Mouse (Mus musculus) kidney, postnatal 0 days (tissue): ENCODE results near the gene Ndufv3. TPM values are rescaled to one million over a fixed set of nuclear protein-coding genes. Genes with fewer than 3 reads are reported as not detected.

ENCODE experiments used
- ATAC-seq: fragments of 200-750 bp; cut with Nextera tagmentation; replicated peaks from 2 replicates; pipeline ENCODE4 v1.8.0; 2017; ENCODE audit warnings: low read depth, moderate number of reproducible peaks, moderate TSS enrichment, moderate library complexity; ENCODE audit not compliant: low FRiP score
- DNase-seq: peaks from one replicate; pipeline ENCODE4 v3.0.0-alpha.2; 2016; ENCODE audit warnings: low spot score
- H3K27ac ChIP-seq: fragments of 300-500 bp; sonication (generic); 2 replicates; pipeline ENCODE4 v1.5.1; 2014; ENCODE audit warnings: mild to moderate bottlenecking
- H3K27me3 ChIP-seq: fragments of 300-500 bp; sonication (generic); 2 replicates; pipeline ENCODE4 v1.6.1; 2014; ENCODE audit warnings: low read length, mixed read lengths; ENCODE audit not compliant: insufficient read depth
- H3K36me3 ChIP-seq: fragments of 300-500 bp; sonication (generic); 2 replicates; pipeline ENCODE4 v1.6.1; 2014; ENCODE audit warnings: low read length, mixed read lengths; ENCODE audit not compliant: insufficient read depth
- H3K4me1 ChIP-seq: fragments of 300-500 bp; sonication (generic); replicated peaks from 2 replicates; pipeline ENCODE4 v1.6.1; 2014; ENCODE audit warnings: antibody characterized with exemption, low read length, mixed read lengths; ENCODE audit not compliant: insufficient read depth
- H3K4me2 ChIP-seq: fragments of 300-500 bp; sonication (generic); 2 replicates; pipeline ENCODE4 v1.6.1; 2014; ENCODE audit warnings: mild to moderate bottlenecking, low read length, moderate library complexity, mixed read lengths
- H3K4me3 ChIP-seq: fragments of 300-500 bp; sonication (generic); replicated peaks from 2 replicates; pipeline ENCODE4 v1.5.1; 2014; ENCODE audit warnings: low read depth, low read length
- H3K9ac ChIP-seq: fragments of 300-500 bp; sonication (generic); 2 replicates; pipeline ENCODE4 v1.6.1; 2014; ENCODE audit warnings: low read depth, low read length
- H3K9me3 ChIP-seq: fragments of 300-500 bp; sonication (generic); replicated peaks from 2 replicates; pipeline ENCODE4 v1.6.1; 2016; ENCODE audit warnings: low read length, inconsistent platforms, mixed read lengths
- CTCF ChIP-seq: IDR thresholded peaks from 2 replicates; pipeline ENCODE4 v1.5.1; 2016; ENCODE audit warnings: antibody characterized with exemption, low read depth, mild to moderate bottlenecking, moderate library complexity
- WGBS: fragments of 180-500 bp; shearing (Covaris S2); extraction: QIAGEN DNeasy Blood & Tissue Kit; methylation state at CpG from one replicate; pipeline ENCODE4 v1.1.7; 2014; 5-methylcytosine and 5-hydroxymethylcytosine counted together
- polyA plus RNA-seq: library from polyadenylated mRNA; unstranded; fragments of >200 nt; fragmentation: Nextera tagmentation; extraction: Ambion mirVana; gene quantifications from 2 replicates; pipeline ENCODE4 v1.2.1, GENCODE M21; 2015

Gene Ndufv3
- polyA plus RNA-seq, 1 experiment from 2014 or later, result 364 TPM

- H3K9ac ChIP-seq, result no peak overlapping the region
- peak; percentile 55 for TF ChIP-seq CTCF
- H3K4me3 ChIP-seq, result no peak overlapping the region
- DNase-seq, result no peak
- WGBS, result 60% methylated on average over 3 of the region's 3 CpGs
- no peaks in the 10 kb centered on the region for H3K9me3 ChIP-seq
- no peak overlapping the region for H3K27ac ChIP-seq
- H3K4me1 ChIP-seq, result peaks cover 14% of the 10 kb centered on the region; the same call in 1 of the 2 replicates
- no peak overlapping the region for H3K4me2 ChIP-seq
- ATAC-seq, result no peak
- H3K27me3 ChIP-seq, result no peaks in the 10 kb centered on the region
- H3K36me3 ChIP-seq, result peaks cover 71% of the 10 kb centered on the region
Measured at GRCm38 (mm10) chr17:31500908-31501307, 19.0 kb upstream of the Ndufv3 start.

- ATAC-seq (no peak), DNase-seq (no peak)
- Histone ChIP-seq H3K4me1 (peaks cover 15% of the 10 kb centered on the region; the same call in 1 of the 2 replicates), H3K27me3 (no peaks in the 10 kb centered on the region), H3K27ac (no peak overlapping the region), H3K9ac (no peak overlapping the region), H3K36me3 (peaks cover 65% of the 10 kb centered on the region), H3K4me3 (no peak overlapping the region), H3K4me2 (no peak overlapping the region), H3K9me3 (no peaks in the 10 kb centered on the region)
- TF ChIP-seq CTCF, result no peak
- 91% methylated on average over 12 of the region's 12 CpGs for WGBS
Measured at GRCm38 (mm10) chr17:31502261-31502927, 17.5 kb upstream of the Ndufv3 start.

- ATAC-seq (no peak), DNase-seq (no peak)
- H3K4me1 ChIP-seq, result peaks cover 15% of the 10 kb centered on the region; the same call in 1 of the 2 replicates
- H3K27ac ChIP-seq, result no peak overlapping the region
- H3K4me3 ChIP-seq, result no peak overlapping the region
- peaks cover 58% of the 10 kb centered on the region for H3K36me3 ChIP-seq
- H3K27me3 ChIP-seq, result no peaks in the 10 kb centered on the region
- WGBS, result 90% methylated on average over 12 of the region's 12 CpGs
- no peaks in the 10 kb centered on the region for H3K9me3 ChIP-seq
- H3K4me2 ChIP-seq, result no peak overlapping the region
- TF ChIP-seq CTCF, result no peak
- H3K9ac ChIP-seq, result no peak overlapping the region
Measured at GRCm38 (mm10) chr17:31503337-31503736, 16.6 kb upstream of the Ndufv3 start.

- Histone ChIP-seq H3K4me1 (peaks cover 15% of the 10 kb centered on the region; the same call in 1 of the 2 replicates), H3K27me3 (no peaks in the 10 kb centered on the region), H3K36me3 (peaks cover 54% of the 10 kb centered on the region), H3K27ac (no peak overlapping the region), H3K4me2 (no peak overlapping the region), H3K9me3 (no peaks in the 10 kb centered on the region), H3K4me3 (no peak overlapping the region), H3K9ac (no peak overlapping the region)
- no peak for ATAC-seq
- TF ChIP-seq CTCF, result no peak
- DNase-seq, result no peak
- 89% methylated on average over 2 of the region's 2 CpGs for WGBS
Measured at GRCm38 (mm10) chr17:31503936-31504335, 16.0 kb upstream of the Ndufv3 start.

GRCm38 (mm10) chr17:31505013-31505412 lies 14.9 kb upstream of the Ndufv3 start:
- H3K27ac ChIP-seq, result peak overlapping the region; percentile 83
- DNase-seq, result peak; percentile 40

GRCm38 (mm10) chr17:31506282-31506681 lies 13.6 kb upstream of the Ndufv3 start:
- DNase-seq (no peak), ATAC-seq (peak; percentile 53; the same call in 1 of the 2 replicates)
- Histone ChIP-seq H3K4me3 (no peak overlapping the region), H3K27ac (peak overlapping the region; percentile 83; the same call in 1 of the 2 replicates), H3K9ac (no peak overlapping the region), H3K27me3 (no peaks in the 10 kb centered on the region), H3K9me3 (no peaks in the 10 kb centered on the region), H3K4me2 (no peak overlapping the region), H3K36me3 (peaks cover 46% of the 10 kb centered on the region), H3K4me1 (peaks cover 15% of the 10 kb centered on the region; the same call in 1 of the 2 replicates)
- TF ChIP-seq CTCF, result no peak
- WGBS, result 72% methylated on average over 7 of the region's 7 CpGs

More at GRCm38 (mm10) chr17:31505013-31505412, 14.9 kb upstream of the Ndufv3 start:
- 0 out of 2 replicates have a peak overlapping the region, but pooled peaks have one; percentile 3 for H3K4me2 ChIP-seq
- H3K4me3 ChIP-seq, result no peak overlapping the region
- peak; percentile 71 for ATAC-seq
- TF ChIP-seq CTCF, result no peak
- peaks cover 53% of the 10 kb centered on the region for H3K36me3 ChIP-seq
- WGBS, result 35% methylated on average over 5 of the region's 5 CpGs
- no peaks in the 10 kb centered on the region for H3K9me3 ChIP-seq
- H3K27me3 ChIP-seq, result no peaks in the 10 kb centered on the region
- H3K4me1 ChIP-seq, result peaks cover 15% of the 10 kb centered on the region; the same call in 1 of the 2 replicates
- no peak overlapping the region for H3K9ac ChIP-seq
